Mouse (Mus musculus): Measurements from ENCODE around the gene Fam229a.
"Not testable (repeated sequence)": the region's sequence is repeated elsewhere in the genome, so short reads cannot be mapped to it uniquely, and the experiment has no call there.

The Fam229a gene

DNA sequence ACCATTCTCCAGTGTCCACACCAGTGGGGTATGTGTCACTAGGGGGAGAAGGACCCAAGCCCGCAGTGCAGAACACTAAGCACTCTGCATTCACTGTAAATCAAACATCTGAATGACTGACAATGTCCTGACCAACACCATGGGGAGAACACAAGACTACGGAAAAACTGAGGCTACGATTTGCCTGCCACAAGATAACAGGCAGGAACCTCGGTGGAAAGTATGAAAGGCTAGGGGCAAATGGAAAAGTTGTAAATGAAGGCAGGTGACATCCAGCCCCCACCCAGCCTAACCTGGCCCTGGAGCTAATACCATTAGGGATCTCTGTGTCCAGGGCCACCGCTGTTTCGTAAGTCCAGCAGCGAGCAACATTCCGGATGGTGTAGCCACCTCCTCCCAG is 27.5 kb downstream of the Fam229a start:
- DNase-seq (ENCODE audit: low read depth), result no peak

DNA sequence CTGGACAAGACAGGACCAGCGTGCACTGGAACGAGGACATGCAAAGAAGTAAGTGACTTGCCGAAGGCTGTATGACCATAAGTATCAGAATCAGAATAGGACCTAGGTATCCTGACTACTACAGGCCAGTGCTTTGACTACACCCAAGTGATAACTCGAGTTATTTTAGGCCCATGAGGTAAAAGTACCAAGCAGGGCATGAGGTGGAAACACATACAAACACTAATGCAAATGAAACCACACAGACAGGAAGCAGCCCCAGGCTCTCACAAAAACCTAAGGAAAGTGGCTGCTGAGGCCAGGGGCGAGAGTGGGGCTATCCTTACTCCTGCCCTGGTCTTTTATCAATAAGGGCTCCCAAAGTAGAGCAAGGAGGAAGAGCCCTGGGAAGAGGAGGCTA is 34.3 kb downstream of the Fam229a start:
- no peak for DNase-seq (ENCODE audit: low read depth)

DNA sequence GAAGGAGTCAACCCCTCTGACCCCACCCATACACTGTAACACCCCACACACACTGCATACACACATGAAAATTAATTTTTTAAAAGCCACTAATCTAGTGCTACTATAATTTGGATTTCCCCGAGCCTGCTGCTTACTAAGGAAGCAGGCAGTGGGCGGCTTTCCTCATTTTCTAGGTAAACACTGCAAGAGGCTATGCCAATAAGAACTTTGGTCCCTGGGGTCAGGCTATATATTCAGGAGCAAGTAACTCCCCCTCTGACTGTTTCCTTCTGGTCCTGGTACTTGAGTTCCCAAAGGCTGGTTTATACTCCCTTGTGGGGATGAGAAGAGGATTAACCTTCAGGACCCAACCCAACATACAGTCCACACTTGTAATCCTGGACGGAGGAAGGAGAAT is 34.9 kb downstream of the Fam229a start:
- DNase-seq (ENCODE audit: low read depth), result no peak

DNA sequence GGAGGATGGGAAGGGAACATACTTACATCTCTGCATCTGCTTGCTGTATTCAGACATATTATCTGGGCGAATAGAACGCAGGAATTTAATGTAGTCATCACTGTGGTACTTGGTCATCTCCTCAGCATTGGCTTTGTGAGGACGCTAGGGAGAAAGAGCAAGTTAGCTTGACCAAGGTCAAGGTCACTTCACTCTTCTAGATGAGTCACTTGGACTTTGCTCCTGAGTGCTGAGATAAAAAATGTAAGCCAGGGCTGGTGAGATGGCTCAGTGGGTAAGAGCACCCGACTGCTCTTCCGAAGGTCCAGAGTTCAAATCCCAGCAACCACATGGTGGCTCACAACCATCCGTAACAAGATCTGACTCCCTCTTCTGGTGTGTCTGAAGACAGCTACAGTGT is 37.9 kb downstream of the Fam229a start:
- not testable (repeated sequence) for DNase-seq (ENCODE audit: low read depth)

DNA sequence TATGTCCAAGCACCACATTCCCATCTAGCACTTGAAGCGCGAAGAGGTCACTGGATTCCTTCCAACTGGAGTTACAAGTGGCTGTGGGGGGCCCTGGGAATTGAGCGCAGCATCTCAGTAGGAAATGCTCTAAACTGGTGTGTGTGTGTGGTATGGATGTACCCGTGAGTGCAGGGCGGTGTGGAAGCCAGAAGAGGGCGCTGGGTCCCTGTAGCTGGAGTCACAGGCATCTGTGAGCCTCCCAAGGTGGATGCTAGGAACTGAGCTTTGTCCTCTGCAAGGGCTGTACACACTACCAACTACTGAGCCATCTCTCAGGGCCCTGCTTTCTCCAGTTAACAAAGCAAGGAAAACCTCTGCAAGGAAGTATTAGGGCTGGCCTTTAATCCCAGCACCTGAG is 49.0 kb downstream of the Fam229a start:
- DNase-seq (ENCODE audit: low read depth), result peak; percentile 55

Data from c-Kit-positive CD71-positive TER-119-negative erythroid progenitor cells, embryonic 14.5 days (primary cell).